Mouse (Mus musculus) neural tube, embryonic 14.5 days (tissue): ENCODE results near the gene Dnaic2. TPM values are rescaled to one million over a fixed set of nuclear protein-coding genes. Genes with fewer than 3 reads are reported as not detected.
A peak's percentile ranks its signal among the peaks of the same experiment; 100 is the strongest.

Experiments
- ATAC-seq: fragments of 200-750 bp; cut with Nextera tagmentation; 2 replicates; pipeline ENCODE4 v1.8.0; 2017; ENCODE audit warnings: low read depth, mild to moderate bottlenecking, moderate TSS enrichment, moderate library complexity
- H3K27ac ChIP-seq: fragments of 300-500 bp; sonication (generic); 2 replicates; pipeline ENCODE4 v1.5.1; 2014; ENCODE audit warnings: low read depth, mild to moderate bottlenecking, control low read depth, low read length, moderate library complexity, mixed read lengths
- H3K27me3 ChIP-seq: fragments of 300-500 bp; sonication (generic); 2 replicates; pipeline ENCODE4 v1.6.1; 2014; ENCODE audit warnings: low read length; ENCODE audit not compliant: control insufficient read depth, insufficient read depth
- H3K36me3 ChIP-seq: fragments of 300-500 bp; sonication (generic); 2 replicates; pipeline ENCODE4 v1.6.1; 2014; ENCODE audit warnings: low read length, mixed read lengths; ENCODE audit not compliant: control insufficient read depth, insufficient read depth
- H3K4me1 ChIP-seq: fragments of 300-500 bp; sonication (generic); 2 replicates; pipeline ENCODE4 v1.6.1; 2014; ENCODE audit warnings: low read length; ENCODE audit not compliant: control insufficient read depth, insufficient read depth
- H3K4me2 ChIP-seq: fragments of 300-500 bp; sonication (generic); 2 replicates; pipeline ENCODE4 v1.6.1; 2014; ENCODE audit warnings: mild to moderate bottlenecking, low read depth, low read length, control low read depth
- H3K4me3 ChIP-seq: fragments of 300-500 bp; sonication (generic); 2 replicates; pipeline ENCODE4 v1.5.1; 2014; ENCODE audit warnings: low read depth, low read length, control low read depth, mixed read lengths
- H3K9ac ChIP-seq: fragments of 300-500 bp; sonication (generic); replicated peaks from 2 replicates; pipeline ENCODE4 v1.6.1; 2014; ENCODE audit warnings: low read depth, mild to moderate bottlenecking, control low read depth, low read length, mixed read lengths
- H3K9me3 ChIP-seq: fragments of 300-500 bp; sonication (generic); 2 replicates; pipeline ENCODE4 v1.6.1; 2016; ENCODE audit warnings: low read length; ENCODE audit not compliant: control insufficient read depth
- WGBS: fragments of 180-500 bp; shearing (Covaris S2); extraction: QIAGEN DNeasy Blood & Tissue Kit; methylation state at CpG from one replicate; pipeline ENCODE4 v1.1.7; 2014; 5-methylcytosine and 5-hydroxymethylcytosine counted together
- polyA plus RNA-seq: library from polyadenylated mRNA; unstranded; fragments of >200 nt; fragmentation: Nextera tagmentation; extraction: Ambion mirVana; gene quantifications from 2 replicates; pipeline ENCODE4 v1.2.1, GENCODE M21; 2014

Gene Dnaic2
- polyA plus RNA-seq, 1 experiment from 2014 or later, result 0.71 TPM

- no peaks in the 10 kb centered on the region for H3K27me3 ChIP-seq
- H3K9me3 ChIP-seq, result no peaks in the 10 kb centered on the region
- ATAC-seq, result no peak
- H3K27ac ChIP-seq, result no peak overlapping the region
- H3K4me1 ChIP-seq, result no peaks in the 10 kb centered on the region
- H3K36me3 ChIP-seq, result no peaks in the 10 kb centered on the region
- H3K4me3 ChIP-seq, result no peak overlapping the region
- no peak overlapping the region for H3K9ac ChIP-seq
- WGBS, result 64% methylated on average over 7 of the region's 7 CpGs
- H3K4me2 ChIP-seq, result no peak overlapping the region
Measured at GRCm38 (mm10) chr11:114715531-114715930, 11.7 kb upstream of the Dnaic2 start.

GRCm38 (mm10) chr11:114720535-114720934 lies 6.7 kb upstream of the Dnaic2 start:
- ATAC-seq, result no peak
- Histone ChIP-seq H3K36me3 (no peaks in the 10 kb centered on the region), H3K27me3 (no peaks in the 10 kb centered on the region), H3K4me3 (no peak overlapping the region), H3K4me2 (no peak overlapping the region), H3K4me1 (no peaks in the 10 kb centered on the region), H3K27ac (no peak overlapping the region), H3K9me3 (no peaks in the 10 kb centered on the region), H3K9ac (no peak overlapping the region)
- 90% methylated on average over 10 of the region's 10 CpGs for WGBS

GRCm38 (mm10) chr11:114722438-114722837 lies 4.8 kb upstream of the Dnaic2 start:
- ATAC-seq, result no peak
- H3K4me2 ChIP-seq, result no peak overlapping the region
- H3K4me1 ChIP-seq, result peaks cover 6% of the 10 kb centered on the region
- no peaks in the 10 kb centered on the region for H3K9me3 ChIP-seq
- H3K27ac ChIP-seq, result no peak overlapping the region
- H3K27me3 ChIP-seq, result no peaks in the 10 kb centered on the region
- no peak overlapping the region for H3K9ac ChIP-seq
- 90% methylated on average over 8 of the region's 8 CpGs for WGBS
- no peak overlapping the region for H3K4me3 ChIP-seq
- no peaks in the 10 kb centered on the region for H3K36me3 ChIP-seq

GRCm38 (mm10) chr11:114723030-114723429 lies 4.2 kb upstream of the Dnaic2 start:
- 69% methylated on average over 13 of the region's 13 CpGs for WGBS
- no peak for ATAC-seq
- Histone ChIP-seq H3K27me3 (no peaks in the 10 kb centered on the region), H3K9me3 (no peaks in the 10 kb centered on the region), H3K4me3 (no peak overlapping the region), H3K4me2 (no peak overlapping the region), H3K4me1 (peaks cover 10% of the 10 kb centered on the region), H3K36me3 (no peaks in the 10 kb centered on the region), H3K9ac (no peak overlapping the region), H3K27ac (no peak overlapping the region)

- Histone ChIP-seq H3K27ac (no peak overlapping the region), H3K36me3 (no peaks in the 10 kb centered on the region), H3K4me3 (no peak overlapping the region), H3K27me3 (no peaks in the 10 kb centered on the region), H3K4me1 (peaks cover 13% of the 10 kb centered on the region), H3K9ac (no peak overlapping the region), H3K4me2 (no peak overlapping the region), H3K9me3 (no peaks in the 10 kb centered on the region)
- no peak for ATAC-seq
- 60% methylated on average over 11 of the region's 11 CpGs for WGBS
Measured at GRCm38 (mm10) chr11:114724787-114725590, 2.2 kb upstream of the Dnaic2 start.

GRCm38 (mm10) chr11:114727826-114728186 lies 598 bp downstream of the Dnaic2 start:
- Histone ChIP-seq H3K36me3 (no peaks in the 10 kb centered on the region), H3K27ac (no peak overlapping the region), H3K9me3 (no peaks in the 10 kb centered on the region), H3K27me3 (no peaks in the 10 kb centered on the region), H3K9ac (no peak overlapping the region), H3K4me3 (no peak overlapping the region; the same call in 1 of the 2 replicates), H3K4me1 (peaks cover 13% of the 10 kb centered on the region), H3K4me2 (peak overlapping the region; percentile 47)
- 29% methylated on average over 5 of the region's 5 CpGs for WGBS
- no peak for ATAC-seq

- 43% methylated on average over 5 of the region's 5 CpGs for WGBS
- Histone ChIP-seq H3K9me3 (no peaks in the 10 kb centered on the region), H3K36me3 (no peaks in the 10 kb centered on the region), H3K4me1 (peaks cover 13% of the 10 kb centered on the region), H3K4me3 (no peak overlapping the region), H3K4me2 (no peak overlapping the region), H3K27ac (no peak overlapping the region), H3K27me3 (no peaks in the 10 kb centered on the region), H3K9ac (no peak overlapping the region)
- no peak for ATAC-seq
Measured at GRCm38 (mm10) chr11:114728333-114728732, 1.1 kb downstream of the Dnaic2 start.

GRCm38 (mm10) chr11:114729832-114730363 lies 2.7 kb downstream of the Dnaic2 start:
- WGBS, result 55% methylated on average over 6 of the region's 6 CpGs
- Histone ChIP-seq H3K9me3 (no peaks in the 10 kb centered on the region), H3K4me2 (no peak overlapping the region), H3K9ac (no peak overlapping the region), H3K36me3 (no peaks in the 10 kb centered on the region), H3K27ac (no peak overlapping the region), H3K4me3 (no peak overlapping the region), H3K4me1 (peaks cover 13% of the 10 kb centered on the region), H3K27me3 (no peaks in the 10 kb centered on the region)
- no peak for ATAC-seq

GRCm38 (mm10) chr11:114731711-114732110 lies 4.5 kb downstream of the Dnaic2 start:
- Histone ChIP-seq H3K27ac (no peak overlapping the region), H3K4me2 (no peak overlapping the region), H3K4me1 (peaks cover 13% of the 10 kb centered on the region), H3K27me3 (no peaks in the 10 kb centered on the region), H3K9me3 (no peaks in the 10 kb centered on the region), H3K4me3 (no peak overlapping the region), H3K9ac (no peak overlapping the region), H3K36me3 (no peaks in the 10 kb centered on the region)
- 91% methylated on average over 4 of the region's 4 CpGs for WGBS
- ATAC-seq, result no peak
